Mouse (Mus musculus) gastrocnemius, postnatal 4 days (tissue): ENCODE data around the gene Lclat1. TPM values are rescaled to one million over a fixed set of nuclear protein-coding genes. Genes with fewer than 3 reads are reported as not detected.

ENCODE experiments used
- DNase-seq, 2 experiments: peaks; one replicate each; pipeline ENCODE4 v3.0.0; 2021 to 2022; ENCODE audit warnings: low spot score in 2 of 2, mixed read lengths in 2 of 2
- total RNA-seq, 2 experiments: library from RNA; stranded (reverse); gene quantifications; 2 replicates each; pipeline ENCODE4 v1.2.3; 2021

Lclat1 gene
- total RNA-seq, 2 experiments from 2014 or later: 19.6 to 19.7 TPM

DNA sequence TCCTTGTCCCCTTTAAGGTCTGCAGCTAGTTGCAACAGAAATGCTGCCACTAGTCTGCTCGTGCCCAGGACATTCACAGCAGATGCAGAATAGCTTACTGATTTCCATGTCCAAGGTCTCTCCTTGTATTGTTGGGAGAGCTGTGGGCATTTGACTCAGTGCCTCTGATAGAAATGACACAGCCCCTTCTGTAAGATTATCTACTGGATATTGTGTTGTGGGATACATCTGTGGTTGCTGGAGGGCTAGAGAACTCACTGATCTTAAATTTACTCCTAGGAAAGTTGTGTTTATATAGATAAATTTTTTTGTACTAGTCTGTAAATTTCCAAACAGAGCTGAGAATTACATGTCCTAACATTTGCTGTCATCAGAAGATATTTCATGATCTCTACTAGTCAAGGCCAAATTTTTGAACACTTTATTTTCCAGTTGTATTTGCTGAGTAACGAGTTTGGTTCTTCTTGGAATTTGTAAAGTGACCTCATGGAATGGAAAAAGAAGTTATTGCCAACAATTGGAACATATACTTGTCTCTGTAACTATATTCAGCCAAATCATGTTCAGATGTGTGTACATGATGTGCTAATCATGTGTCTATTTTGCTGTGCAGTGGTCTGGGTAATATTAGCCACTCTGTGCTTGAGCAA, 87.4 kb downstream of the Lclat1 start:
- no peak for DNase-seq

DNA sequence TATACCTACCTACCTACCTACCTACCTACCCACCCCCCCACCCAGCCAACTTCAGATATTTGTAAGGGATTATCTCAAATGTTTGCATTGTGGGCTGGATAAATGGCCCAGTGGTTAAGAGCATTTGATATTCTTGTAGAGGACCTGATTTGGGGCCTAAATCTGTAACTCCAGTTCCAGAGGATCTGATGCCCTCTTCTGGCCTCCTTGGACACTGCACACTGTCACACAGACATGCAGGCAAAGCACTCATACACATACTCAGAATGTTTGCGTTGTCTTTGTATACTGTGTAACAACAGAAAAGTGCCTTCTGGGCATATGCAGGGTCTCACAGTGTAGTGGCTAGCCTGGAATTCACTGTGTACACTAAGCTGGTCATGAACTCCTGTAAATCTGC, 88.4 kb downstream of the Lclat1 start:
- no peak for DNase-seq

DNA sequence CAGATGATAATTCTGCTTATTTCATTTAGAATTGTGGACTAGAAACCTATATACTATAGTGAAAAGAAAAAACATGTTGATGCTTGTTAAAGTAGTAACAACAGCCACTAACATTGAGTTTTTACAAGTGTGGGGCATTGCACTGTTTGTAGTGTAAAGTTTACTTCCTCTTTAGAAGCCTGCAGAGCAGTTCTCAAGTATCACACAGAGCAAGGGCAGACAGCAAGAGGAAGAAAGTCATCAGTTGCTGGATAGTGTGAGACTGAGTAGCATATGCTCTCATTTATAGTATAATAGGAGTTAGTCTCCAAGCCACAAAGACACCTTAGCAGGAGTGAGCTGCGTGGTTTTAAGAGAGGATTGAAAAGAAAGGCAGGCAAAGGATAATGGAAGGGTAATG, 89.9 kb downstream of the Lclat1 start:
- DNase-seq: no peak

DNA sequence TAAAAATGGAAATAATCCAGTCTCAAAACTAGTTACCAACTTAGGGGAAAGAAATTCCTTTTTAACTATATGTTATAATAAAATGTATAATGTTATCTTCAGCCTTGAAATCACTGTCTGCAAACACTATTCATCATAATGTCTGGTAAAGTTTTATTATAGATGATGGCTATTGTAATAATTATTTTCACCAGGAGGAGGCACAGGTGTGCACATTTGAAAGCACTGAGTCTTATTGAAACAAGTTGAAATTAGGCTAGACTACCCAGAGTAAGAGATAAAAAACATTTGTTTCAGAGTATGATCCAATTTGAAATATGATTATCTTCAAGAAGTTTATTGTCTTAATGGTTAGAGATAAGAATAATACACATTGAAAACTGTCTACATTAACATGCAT, 91.6 kb downstream of the Lclat1 start:
- DNase-seq: no peak

DNA sequence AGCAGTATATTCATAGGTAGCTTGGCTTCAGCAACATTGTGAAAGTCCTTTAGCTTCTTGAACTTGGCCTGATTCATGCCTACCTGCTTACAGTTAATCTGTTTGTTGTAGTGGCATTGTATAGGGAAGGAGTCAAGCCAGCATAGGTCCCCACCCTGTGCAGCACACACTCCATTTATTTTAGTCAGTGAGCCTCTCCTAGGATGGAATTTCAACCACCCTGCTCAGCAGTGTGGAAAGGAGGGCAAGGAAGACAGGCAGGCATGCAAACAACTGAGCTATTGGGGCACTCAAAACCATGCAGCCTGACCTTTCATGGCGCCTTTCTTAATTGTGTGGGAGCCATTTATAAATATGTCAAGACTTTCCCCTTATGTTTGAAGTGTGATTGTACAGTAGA, 92.6 kb downstream of the Lclat1 start:
- DNase-seq: no peak

DNA sequence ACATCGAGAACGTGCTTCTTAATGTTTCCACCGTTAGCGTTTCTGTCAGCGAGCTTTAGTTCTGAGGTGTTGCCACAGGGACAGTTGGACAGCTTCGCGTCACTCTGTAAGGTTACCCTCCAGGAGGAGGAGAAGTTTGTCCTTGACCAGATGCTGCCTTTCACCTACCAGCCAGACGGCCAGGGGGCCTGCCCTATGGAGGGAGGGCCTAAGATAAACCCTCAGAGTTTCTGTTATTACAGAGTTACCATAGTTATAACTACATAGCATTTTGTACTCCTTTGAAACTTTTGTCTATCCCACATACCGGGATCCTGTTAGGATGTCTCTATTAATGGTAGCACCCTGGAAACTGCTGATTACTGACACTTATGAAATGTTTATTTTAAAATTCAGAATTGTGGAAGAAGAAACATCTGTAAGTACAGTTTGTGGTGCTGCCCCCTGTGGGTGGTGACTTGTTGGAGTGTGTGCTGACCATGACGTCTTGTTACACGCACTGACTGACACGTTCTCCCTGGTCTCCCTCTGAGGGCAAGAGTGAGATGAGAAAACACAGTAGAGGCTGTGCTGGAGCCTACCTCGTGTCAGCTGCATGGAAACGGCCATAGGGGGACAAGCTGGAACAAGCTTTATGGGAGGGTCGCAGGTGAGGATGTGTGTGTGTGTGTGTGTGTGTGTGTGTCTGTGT, 96.0 kb downstream of the Lclat1 start:
- DNase-seq: no peak

DNA sequence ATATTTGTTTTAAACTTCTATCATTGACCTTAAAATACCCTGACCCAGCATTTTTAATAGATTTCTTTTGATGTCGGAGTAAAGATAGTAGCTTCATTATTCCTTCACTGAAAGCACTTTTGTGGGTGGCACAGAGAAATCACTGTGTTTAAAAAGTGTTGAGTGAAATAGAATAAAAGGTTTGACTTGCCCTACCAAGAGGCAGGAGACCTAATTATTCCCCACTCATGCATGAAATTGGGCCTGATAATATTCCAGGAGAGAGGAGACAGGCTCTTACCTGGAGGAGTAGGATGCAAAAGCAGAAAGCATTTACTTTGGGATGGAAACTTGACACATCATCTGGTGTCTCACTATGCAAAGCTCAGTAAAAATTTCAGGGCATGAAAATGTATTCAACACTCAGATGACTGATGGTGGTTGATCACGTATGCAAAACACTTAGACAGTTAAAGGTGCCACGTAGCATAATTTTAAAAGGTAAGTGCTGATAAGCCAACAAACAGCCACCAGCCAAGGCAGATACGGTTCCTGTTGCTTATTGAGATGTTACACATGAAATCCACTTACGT, 103.3 kb downstream of the Lclat1 start:
- no peak for DNase-seq

DNA sequence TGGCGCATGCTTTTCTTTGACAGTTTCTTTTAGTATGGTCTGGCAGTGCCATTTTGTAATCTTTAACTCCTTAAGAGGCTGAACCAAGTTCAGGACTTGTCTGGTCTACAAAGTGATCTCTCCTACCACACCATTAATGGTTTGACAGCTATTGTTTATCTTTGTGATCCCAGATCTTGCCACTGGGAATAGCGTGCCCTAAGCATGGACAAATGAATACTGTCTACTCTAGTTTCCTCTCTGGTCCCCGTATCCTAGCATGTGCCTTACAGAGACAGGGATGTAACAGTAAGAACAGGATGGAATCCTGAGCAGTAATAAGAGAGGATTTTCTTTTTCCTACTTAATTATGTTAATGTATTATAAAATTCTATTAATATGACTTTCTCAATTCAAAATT, 105.0 kb downstream of the Lclat1 start:
- no peak for DNase-seq

DNA sequence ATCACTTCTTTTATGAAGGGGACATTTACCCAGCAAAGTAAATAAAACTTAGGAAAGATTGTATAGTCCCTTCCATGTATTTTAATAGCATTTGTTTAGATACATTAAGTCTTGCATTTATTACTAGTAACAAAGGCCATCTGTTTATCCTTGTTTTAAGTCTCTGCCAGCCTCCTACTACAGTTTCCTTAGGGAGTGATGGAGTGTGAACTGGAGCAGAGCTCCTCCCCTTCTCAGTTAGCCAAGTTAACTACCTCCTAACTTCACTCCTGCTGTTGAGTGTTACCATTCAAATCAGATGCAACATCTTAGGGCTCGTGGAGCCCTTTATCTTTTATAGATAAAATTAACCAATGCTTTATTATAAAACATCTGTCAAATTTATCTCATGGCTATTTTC, 105.4 kb downstream of the Lclat1 start:
- DNase-seq: no peak

DNA sequence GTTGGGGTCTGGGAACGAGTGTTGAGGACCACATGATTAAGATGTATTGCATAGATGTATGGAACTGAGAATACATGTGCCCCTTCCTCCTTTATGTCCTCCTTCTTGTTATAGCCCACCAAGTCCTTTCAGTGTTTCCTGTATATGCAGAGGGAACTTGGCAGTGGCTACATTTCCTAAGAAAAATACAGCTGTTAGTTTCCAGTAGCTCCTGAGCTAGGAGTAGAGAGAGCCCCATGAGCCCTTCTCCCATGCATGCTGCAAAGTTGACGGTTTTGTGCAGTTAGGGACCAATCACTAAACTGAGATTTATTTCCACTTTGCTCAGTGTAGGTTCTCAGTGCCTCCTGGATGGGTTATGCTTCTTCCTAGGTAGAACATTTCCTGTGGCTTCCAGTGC, 105.9 kb downstream of the Lclat1 start:
- no peak for DNase-seq

DNA sequence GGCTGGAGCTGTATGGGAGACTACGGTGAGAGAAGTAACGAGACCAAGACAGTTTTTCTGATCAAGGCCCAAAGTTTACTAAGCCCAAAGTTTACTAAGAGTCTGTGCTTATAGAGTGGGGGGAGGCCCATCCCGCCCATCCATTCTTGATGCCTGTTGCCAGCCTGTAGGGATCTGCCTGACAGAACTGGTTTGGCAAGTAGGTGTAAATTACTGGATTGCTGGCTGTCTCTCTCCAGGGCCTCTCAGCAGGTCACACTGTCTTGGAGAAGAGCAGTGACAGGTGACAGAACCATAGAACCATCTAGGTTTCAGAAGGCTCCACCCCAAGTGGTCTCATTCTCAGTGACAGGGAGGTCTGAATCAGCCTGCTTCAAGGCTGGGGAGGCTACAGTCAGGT, 109.5 kb downstream of the Lclat1 start:
- no peak for DNase-seq

DNA sequence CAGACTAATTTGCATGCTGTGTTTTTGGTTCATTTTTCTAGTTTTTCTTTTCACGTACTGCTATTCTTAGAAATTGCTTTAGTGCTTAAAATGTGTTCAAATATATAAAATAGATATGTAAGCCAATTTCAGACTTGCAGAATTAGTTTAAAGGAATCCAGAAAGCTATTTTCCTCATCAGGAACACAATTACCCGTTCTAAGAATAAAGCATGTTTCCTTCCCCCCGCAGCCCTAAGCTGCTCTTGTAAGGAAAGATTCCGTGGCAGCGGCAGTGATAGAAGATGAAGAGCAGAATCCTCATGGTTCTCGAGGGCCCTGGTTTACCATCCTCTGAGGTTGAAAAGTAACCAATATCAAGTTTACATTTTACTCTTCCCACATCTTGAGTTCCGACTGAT, 113.0 kb downstream of the Lclat1 start:
- DNase-seq: no peak

DNA sequence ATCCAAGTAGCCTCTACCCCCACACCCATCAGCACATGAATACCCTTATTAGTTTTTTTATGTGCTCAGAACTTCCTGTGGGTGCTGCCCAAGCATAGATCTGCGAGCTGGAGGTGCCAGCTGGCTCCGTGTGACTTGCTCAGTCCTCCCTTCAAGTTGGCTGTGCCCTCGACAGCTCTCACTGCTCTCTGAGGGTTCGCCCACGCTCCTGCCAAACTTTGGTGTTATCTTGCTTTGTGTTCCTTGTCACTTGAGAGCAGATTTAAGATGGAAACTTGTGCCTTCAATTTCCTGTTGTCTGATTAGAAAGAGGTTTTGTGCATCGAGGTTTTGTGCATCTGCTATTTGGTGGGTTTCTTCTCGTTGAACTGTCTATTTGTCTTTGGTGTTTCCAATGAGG, 114.3 kb downstream of the Lclat1 start:
- DNase-seq: no peak

DNA sequence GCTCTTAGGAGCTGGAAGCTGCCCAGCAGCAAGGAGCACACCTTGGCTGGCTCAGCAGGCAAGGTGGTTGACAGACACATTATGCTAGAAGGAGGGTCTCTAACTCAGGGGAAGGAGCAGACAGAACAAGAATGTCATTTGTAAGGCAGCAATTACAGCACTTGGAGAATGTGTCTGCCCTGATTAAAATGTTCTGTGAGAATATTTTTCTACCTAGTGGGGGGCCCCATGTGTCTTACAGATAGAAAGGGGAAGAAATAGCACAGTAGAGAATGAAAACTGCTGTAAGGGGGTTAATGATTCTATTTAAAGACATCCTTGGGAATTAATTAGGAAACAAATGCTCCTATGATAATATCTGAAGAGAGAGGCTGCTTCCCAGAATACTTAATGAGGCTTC, 117.7 kb downstream of the Lclat1 start:
- no peak for DNase-seq

DNA sequence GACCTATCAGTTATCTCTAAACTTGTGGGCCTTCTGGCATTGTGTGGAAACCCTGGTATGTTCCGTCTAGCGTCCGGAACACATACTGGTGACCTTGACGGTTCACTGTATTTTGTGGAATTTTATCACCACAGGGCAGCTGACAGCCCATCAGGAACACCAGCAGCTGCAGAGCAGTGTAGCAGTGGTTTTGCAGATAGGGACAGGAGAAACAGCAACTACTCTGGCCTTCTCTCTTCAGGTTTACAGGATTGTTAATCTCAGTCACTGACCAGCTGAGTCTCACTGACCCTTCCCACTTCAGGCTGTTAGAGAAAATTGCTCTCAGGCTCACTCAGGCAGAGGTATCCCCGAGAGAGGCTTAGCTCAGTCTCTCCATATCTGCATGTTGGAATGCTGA, 118.2 kb downstream of the Lclat1 start:
- DNase-seq: no peak

DNA sequence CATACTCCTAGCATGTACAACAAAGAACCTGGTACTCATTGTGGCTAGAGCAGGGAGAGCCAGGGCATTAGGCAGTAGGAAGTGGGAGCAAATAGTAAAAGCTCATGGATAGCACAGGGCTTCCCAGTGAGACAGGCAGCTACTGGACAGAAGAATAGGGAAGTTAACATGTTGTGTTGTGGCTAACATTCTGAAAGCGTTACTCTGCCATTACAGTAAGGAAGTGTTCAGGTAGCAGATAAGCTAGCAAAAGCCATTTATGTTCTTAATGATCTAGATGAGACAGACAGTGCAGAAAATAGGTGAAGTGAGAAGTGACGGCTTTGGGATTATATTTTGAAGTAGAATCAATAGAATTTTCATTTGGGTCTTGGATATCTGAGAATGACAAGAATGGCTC, 118.8 kb downstream of the Lclat1 start:
- DNase-seq: no peak

DNA sequence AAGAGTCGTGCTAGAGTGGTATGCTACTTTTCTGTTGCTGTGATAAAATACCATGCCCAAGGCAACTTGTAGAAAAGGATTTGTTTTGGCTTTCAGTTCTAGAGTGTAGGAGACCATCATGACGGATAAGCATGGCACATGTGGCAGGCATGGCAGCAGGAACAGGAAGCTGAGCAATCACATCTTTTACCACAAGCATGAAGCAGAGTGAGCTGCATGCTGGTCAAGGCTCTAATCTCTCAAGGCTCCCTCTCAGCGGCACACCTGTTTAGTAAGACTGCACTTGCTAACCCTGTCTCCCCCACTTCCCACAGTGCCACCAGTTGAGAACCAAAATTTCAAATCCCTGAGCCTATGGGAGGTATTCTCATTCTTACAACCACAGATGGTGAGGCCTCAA, 119.6 kb downstream of the Lclat1 start:
- DNase-seq: no peak

DNA sequence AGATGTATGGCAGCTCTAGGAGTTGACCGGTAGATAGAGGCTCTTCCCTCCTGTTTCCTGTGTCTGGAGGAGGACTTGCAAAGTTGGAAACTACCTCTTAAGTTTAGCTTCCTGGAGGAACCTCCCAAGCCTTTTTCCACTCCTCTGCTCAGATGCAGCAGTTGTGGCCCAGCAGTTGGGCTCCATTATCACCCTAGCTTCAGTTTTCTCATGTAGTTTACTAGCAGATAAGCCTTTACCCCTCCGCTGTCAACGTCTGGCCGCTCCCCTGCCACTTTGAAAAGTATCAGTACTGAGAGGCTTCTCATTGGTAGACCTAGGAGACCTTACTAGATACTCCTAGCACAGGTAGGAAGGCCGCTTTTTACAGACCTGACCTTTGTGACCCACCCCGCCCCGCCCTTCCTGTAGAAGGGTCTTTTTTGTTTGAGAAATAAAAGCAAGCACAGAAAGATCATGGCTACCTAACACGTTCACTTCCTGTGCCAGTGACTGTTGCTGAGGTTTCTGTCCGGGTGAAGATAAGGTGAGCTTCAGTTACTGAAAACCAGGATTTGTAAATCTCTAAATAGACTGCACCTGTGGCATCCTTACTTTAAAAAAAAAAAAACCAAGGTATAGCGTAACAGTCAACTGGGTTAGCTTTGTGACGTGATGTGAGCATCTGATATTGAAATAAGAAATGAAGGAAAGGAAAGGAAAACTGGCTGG, 121.8 kb downstream of the Lclat1 start:
- DNase-seq: no peak

DNA sequence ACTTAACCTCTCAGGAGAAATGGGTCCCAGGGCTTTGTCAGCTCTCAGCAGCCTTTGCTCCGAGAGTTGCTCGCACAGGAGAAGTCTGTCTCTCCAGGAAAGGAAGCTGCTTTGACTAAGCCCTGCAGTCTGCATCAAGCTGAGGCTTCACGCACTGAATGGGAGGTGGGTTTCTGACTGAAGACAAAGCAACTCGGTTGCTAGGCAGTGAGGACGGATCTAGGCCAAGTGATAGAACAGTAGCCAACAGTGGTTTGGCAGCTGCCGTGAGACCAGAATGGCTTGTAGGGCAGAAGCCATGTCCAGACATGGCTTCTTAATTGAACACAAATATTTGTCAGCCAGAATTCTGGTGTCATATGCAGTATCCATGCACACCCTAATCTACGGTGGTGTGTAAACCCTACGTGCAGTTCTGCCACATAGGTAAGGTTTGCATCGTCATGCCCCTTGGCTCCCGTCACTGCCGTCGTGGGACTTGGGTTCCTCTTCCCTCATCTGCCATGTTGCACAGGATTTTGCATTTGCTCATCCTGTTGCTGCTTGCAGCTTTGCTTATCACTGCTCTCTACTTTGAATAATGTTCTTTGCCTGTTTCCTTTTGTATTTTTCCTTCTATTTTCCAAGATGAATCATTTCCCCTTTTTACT, 122.7 kb downstream of the Lclat1 start:
- DNase-seq: no peak

DNA sequence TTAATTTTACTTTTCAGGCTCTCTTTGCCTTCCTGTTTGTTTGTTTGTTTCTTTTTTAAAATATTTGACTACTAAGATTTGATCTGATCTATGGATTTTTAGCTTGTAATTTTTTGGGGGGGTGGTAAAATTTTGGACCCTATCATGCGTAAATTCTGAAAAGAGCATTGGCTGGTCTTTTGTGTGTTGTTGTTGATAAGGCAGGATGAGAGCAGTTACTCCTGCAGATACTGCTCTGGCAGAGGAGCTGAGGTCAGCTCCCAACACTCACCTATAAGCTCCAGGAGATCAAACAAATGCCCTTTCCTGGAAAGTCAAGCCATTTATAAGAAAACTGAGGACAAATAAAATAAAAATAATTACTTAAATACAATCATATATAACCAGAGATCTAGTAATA, 123.6 kb downstream of the Lclat1 start:
- DNase-seq: no peak

DNA sequence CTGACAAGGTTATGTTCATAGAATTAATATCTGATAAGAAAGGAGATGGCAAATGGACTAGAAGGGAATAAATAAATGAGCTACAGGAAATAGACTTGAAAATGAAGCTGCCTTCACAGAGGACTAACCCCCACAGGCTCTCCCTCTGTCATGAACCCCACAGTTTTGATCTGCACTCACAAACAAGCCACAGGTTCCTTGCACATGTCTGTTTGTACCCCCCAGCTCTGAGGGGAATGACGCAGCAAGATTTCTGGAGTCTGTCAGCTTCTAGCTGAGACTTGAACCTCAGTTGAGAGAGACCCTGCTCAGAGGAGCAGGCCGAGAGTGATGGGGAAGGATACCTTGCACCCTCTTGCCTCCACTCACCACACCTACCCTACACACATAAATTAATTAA, 124.8 kb downstream of the Lclat1 start:
- DNase-seq: no peak

DNA sequence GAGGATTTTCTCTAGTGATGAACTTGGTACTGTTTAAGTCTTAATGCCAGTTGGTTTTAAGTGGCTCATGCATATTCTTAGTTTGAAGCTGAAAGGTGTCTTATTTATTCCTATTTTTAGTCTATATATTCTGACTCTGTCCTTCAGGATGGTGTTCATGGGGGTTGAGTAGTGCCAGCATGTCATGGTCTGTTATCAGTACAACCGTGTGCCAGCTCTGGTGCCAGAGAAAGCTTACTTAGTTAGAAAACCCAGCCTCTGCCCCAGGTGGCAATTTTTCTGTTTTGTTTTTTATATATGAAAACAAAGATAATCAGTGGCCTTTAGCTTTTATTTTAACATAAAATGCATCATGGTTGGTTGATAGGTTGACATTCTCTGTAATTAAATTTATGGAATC, 126.2 kb downstream of the Lclat1 start:
- no peak for DNase-seq
